In genomic region chr1:117111496-117111895, GRCm38 (mm10) we compare ENCODE assay signal across 27 mouse cellular contexts.
"Had no signal": no experiment of that assay in that cellular context is flagged by ENCODE, and none has a peak within 500 bp of the region (broad histone marks: within the 10 kb centered on the region; RNA-seq: fewer than 3 reads in every experiment).

No protein-coding gene starts in this region.

- H3K27ac ChIP-seq: heart, adult 2 months; heart, embryonic 13.5 days; heart, embryonic 15.5 days; hindbrain, embryonic 13.5 days; hindbrain, embryonic 15.5 days; hindbrain, postnatal 0 days; kidney, embryonic 15.5 days; kidney, postnatal 0 days; limb, embryonic 13.5 days; limb, embryonic 15.5 days; liver, embryonic 12.5 days; liver, embryonic 14.5 days had no signal

- H3K9me3 ChIP-seq: heart, embryonic 13.5 days; heart, embryonic 15.5 days; hindbrain, embryonic 13.5 days; hindbrain, embryonic 15.5 days; kidney, embryonic 15.5 days; limb, embryonic 13.5 days; limb, embryonic 15.5 days; liver, embryonic 12.5 days had no signal

- H3K4me3 ChIP-seq: heart, adult 2 months; heart, embryonic 13.5 days; heart, embryonic 15.5 days; hindbrain, embryonic 13.5 days; hindbrain, embryonic 15.5 days; kidney, embryonic 15.5 days; limb, embryonic 13.5 days; limb, embryonic 15.5 days; liver, embryonic 12.5 days had no signal

- H3K27me3 ChIP-seq: heart, embryonic 13.5 days; heart, embryonic 15.5 days; hindbrain, embryonic 13.5 days; hindbrain, embryonic 15.5 days; kidney, embryonic 15.5 days; limb, embryonic 13.5 days; limb, embryonic 15.5 days; liver, embryonic 12.5 days had no signal

- DNase-seq: gastrocnemius, postnatal 14 days; gastrocnemius, postnatal 36 days; heart, adult 11 months; heart, adult 2 months; heart, postnatal 14 days; heart, postnatal 36 days; kidney, adult 11 months; kidney, adult 2 months; kidney, adult 9 months; kidney, postnatal 14 days; kidney, postnatal 36 days; layer of hippocampus, adult 9-11 months; layer of hippocampus, postnatal 36 days; left cerebral cortex, postnatal 4 days had no signal

- H3K4me1 ChIP-seq: heart, embryonic 13.5 days; heart, embryonic 15.5 days; hindbrain, embryonic 13.5 days; hindbrain, embryonic 15.5 days; kidney, embryonic 15.5 days; limb, embryonic 13.5 days; limb, embryonic 15.5 days; liver, embryonic 12.5 days had no signal

- H3K36me3 ChIP-seq: heart, embryonic 13.5 days; heart, embryonic 15.5 days; hindbrain, embryonic 13.5 days; hindbrain, embryonic 15.5 days; kidney, embryonic 15.5 days; limb, embryonic 13.5 days; limb, embryonic 15.5 days; liver, embryonic 12.5 days had no signal

- H3K4me2 ChIP-seq: heart, embryonic 11.5 days; heart, embryonic 13.5 days; heart, embryonic 15.5 days; hindbrain, embryonic 13.5 days; hindbrain, embryonic 15.5 days; kidney, embryonic 15.5 days; limb, embryonic 13.5 days; limb, embryonic 15.5 days; liver, embryonic 12.5 days had no signal

- H3K9ac ChIP-seq: heart, embryonic 13.5 days; heart, embryonic 15.5 days; hindbrain, embryonic 13.5 days; hindbrain, embryonic 15.5 days; kidney, embryonic 15.5 days; limb, embryonic 13.5 days; limb, embryonic 15.5 days; liver, embryonic 12.5 days; liver, embryonic 14.5 days had no signal

- ATAC-seq: hindbrain, postnatal 0 days; intestine, embryonic 16.5 days; liver, embryonic 12.5 days had no signal
